Mouse (Mus musculus) myocyte (in vitro differentiated cells): ENCODE data around the gene 1700013G24Rik. TPM values are rescaled to one million over a fixed set of nuclear protein-coding genes. Genes with fewer than 3 reads are reported as not detected.

Experiments
- H3K27me3 ChIP-seq: one replicate; pipeline ENCODE4 v1.6.1; 2011; ENCODE audit not compliant: control insufficient read depth, insufficient read depth, insufficient read length
- H3K36me3 ChIP-seq: one replicate; pipeline ENCODE4 v1.6.1; 2011; ENCODE audit not compliant: control insufficient read depth, insufficient read depth
- H3K4me2 ChIP-seq: one replicate; pipeline ENCODE4 v1.6.1; 2011; ENCODE audit warnings: low read depth, control low read depth
- H3K4me3 ChIP-seq: one replicate; pipeline ENCODE4 v1.5.1; 2011; ENCODE audit warnings: mild to moderate bottlenecking, control low read depth, moderate library complexity
- H3K79me2 ChIP-seq: one replicate; pipeline ENCODE4 v1.6.1; 2011; ENCODE audit not compliant: control insufficient read depth, insufficient read depth
- H3ac ChIP-seq: one replicate; pipeline ENCODE4 v1.6.1; 2011; ENCODE audit not compliant: control insufficient read depth, insufficient read length
- CEBPB ChIP-seq: IDR thresholded peaks from 2 replicates; pipeline ENCODE4 v1.6.1; 2011; ENCODE audit warnings: mild to moderate bottlenecking, moderate library complexity; ENCODE audit not compliant: poor library complexity, insufficient read depth, severe bottlenecking
- E2F4 ChIP-seq: IDR thresholded peaks from one replicate; pipeline ENCODE4 v1.6.1; 2011; ENCODE audit warnings: mild to moderate bottlenecking, control low read depth, moderate library complexity; ENCODE audit not compliant: insufficient read depth
- MAX ChIP-seq: IDR thresholded peaks from one replicate; pipeline ENCODE4 v1.6.1; 2011; ENCODE audit warnings: low read depth, mild to moderate bottlenecking, control low read depth
- MYOD1 ChIP-seq, 3 experiments: IDR thresholded peaks; one replicate each; pipeline ENCODE4 v1.6.1; 2011; ENCODE audit warnings: control low read depth in 2 of 3, low read depth in 2 of 3, mild to moderate bottlenecking in 2 of 3, moderate library complexity in 1 of 3; ENCODE audit not compliant: insufficient read length in 2 of 3, control insufficient read depth in 1 of 3
- MYOG ChIP-seq, 3 experiments: IDR thresholded peaks; one replicate each; pipeline ENCODE4 v1.6.1; 2011; ENCODE audit warnings: control low read depth in 2 of 3, low read depth in 2 of 3, mild to moderate bottlenecking in 2 of 3; ENCODE audit not compliant: insufficient read length in 2 of 3, control insufficient read depth in 1 of 3, insufficient read depth in 1 of 3
- POLR2A ChIP-seq: IDR thresholded peaks from one replicate; pipeline ENCODE4 v1.6.1; 2011; ENCODE audit warnings: low read depth, mild to moderate bottlenecking, control low read depth, moderate library complexity; ENCODE audit not compliant: insufficient read length
- POLR2AphosphoS2 ChIP-seq: IDR thresholded peaks from one replicate; pipeline ENCODE4 v1.6.1; 2011; ENCODE audit warnings: low read depth, control low read depth; ENCODE audit not compliant: insufficient read length
- REST ChIP-seq: IDR thresholded peaks from one replicate; pipeline ENCODE4 v1.6.1; 2011; ENCODE audit warnings: mild to moderate bottlenecking, control low read depth, moderate library complexity; ENCODE audit not compliant: insufficient read depth, insufficient read length
- SRF ChIP-seq: IDR thresholded peaks from one replicate; pipeline ENCODE4 v1.6.1; 2011; ENCODE audit warnings: low read depth; ENCODE audit not compliant: control insufficient read depth, insufficient read length
- TCF12 ChIP-seq: IDR thresholded peaks from one replicate; pipeline ENCODE4 v1.6.1; 2011; ENCODE audit warnings: mild to moderate bottlenecking, control low read depth; ENCODE audit not compliant: poor library complexity, insufficient read depth, severe bottlenecking
- TCF3 ChIP-seq: IDR thresholded peaks from one replicate; pipeline ENCODE4 v1.6.1; 2011; ENCODE audit warnings: low read depth, control low read depth; ENCODE audit not compliant: insufficient read length
- USF1 ChIP-seq: IDR thresholded peaks from one replicate; pipeline ENCODE4 v1.6.1; 2011; ENCODE audit warnings: low read depth, mild to moderate bottlenecking, control low read depth, moderate library complexity
- polyA plus RNA-seq: library from polyadenylated mRNA; unstranded; fragments of >200 nt; fragmentation: generic; extraction: Trizol; gene quantifications from one replicate; pipeline ENCODE4 v1.2.1, GENCODE M21; 2012; ENCODE audit warnings: missing spikeins

Gene 1700013G24Rik
- polyA plus RNA-seq, 1 experiment = 0.55 TPM

DNA sequence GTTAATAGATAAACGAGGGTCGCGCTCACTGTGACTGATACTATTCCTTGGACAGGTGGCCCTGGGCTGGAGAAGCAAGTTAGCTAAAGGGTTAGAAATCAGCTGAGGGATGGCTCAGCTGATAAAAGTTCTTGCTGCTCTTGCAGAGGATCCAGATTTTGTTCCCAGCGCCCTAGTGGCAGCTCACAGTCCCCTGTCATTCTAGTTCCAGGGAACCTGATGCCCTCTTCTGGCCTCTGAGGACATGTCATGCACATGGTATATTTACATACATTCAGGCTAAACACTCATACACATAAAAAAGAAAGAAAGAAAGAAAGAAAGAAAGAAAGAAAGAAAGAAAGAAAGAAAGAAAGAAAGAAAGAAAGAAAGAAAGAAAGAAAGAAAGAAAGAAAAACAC lies 11.8 kb upstream of the 1700013G24Rik start:
- no peaks in the 10 kb centered on the region for H3K79me2 ChIP-seq
- H3K4me3 ChIP-seq = no peak overlapping the region
- H3K27me3 ChIP-seq = no peaks in the 10 kb centered on the region
- no peak overlapping the region for H3ac ChIP-seq
- no peak overlapping the region for H3K4me2 ChIP-seq
- no peaks in the 10 kb centered on the region for H3K36me3 ChIP-seq
- TF ChIP-seq MYOD1 (IDR thresholded peaks at IDR 0.05; ENCODE audit: control insufficient read depth in 1 of 3, insufficient read length in 2 of 3, low read depth in 2 of 3) (no peak), SRF (no peak), CEBPB (no peak), TCF3 (no peak), E2F4 (no peak), MAX (no peak), POLR2A (no peak), MYOG (IDR thresholded peaks at IDR 0.05; ENCODE audit: control insufficient read depth in 1 of 3, insufficient read depth in 1 of 3, insufficient read length in 2 of 3, low read depth in 2 of 3) (no peak), POLR2AphosphoS2 (no peak), TCF12 (no peak), REST (no peak), USF1 (no peak)

DNA sequence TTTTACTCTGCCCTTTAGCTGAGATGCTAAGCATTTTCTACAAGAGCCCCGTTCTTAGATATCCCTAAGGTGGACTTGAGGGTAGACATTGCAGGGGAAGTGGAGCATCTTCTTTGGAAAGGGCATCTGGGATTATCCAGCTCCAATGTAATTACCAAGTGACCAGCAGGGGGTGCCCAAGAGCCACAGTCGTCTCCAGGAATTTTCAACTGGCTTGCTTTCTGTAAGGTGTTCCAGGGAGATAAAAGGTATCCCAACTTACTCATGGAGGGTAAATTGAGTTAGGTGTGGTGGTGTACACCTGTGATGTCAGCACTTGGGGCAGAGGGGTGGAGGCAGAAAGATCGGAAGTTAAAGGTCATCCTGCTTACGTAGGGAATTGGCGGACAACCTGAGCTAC lies 9.5 kb upstream of the 1700013G24Rik start:
- no peak overlapping the region for H3ac ChIP-seq
- no peak overlapping the region for H3K4me3 ChIP-seq
- H3K4me2 ChIP-seq = no peak overlapping the region
- H3K27me3 ChIP-seq = no peaks in the 10 kb centered on the region
- H3K79me2 ChIP-seq = no peaks in the 10 kb centered on the region
- no peaks in the 10 kb centered on the region for H3K36me3 ChIP-seq
- TF ChIP-seq POLR2A (no peak), MAX (no peak), MYOG (IDR thresholded peaks at IDR 0.05; ENCODE audit: control insufficient read depth in 1 of 3, insufficient read depth in 1 of 3, insufficient read length in 2 of 3, low read depth in 2 of 3) (no peak), REST (no peak), CEBPB (no peak), USF1 (no peak), MYOD1 (IDR thresholded peaks at IDR 0.05; ENCODE audit: control insufficient read depth in 1 of 3, insufficient read length in 2 of 3, low read depth in 2 of 3) (no peak)

DNA sequence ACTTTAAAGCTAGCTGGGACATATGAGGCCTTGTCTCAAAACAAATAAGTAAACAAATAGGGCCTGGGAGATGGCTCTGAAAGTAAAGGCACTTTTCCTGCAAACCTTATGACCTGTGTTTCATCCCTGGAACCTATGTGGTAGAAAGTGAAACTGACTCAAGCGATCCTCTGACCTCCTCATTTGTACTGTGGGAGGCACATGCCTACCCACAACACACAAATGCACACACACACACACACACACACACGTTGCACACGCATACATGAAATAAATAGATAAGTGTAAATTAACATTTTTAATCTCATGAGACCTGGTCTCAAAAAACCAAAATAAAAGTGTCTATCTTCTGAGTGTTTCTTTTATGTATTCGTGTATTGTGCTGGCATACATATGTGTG lies 7.2 kb upstream of the 1700013G24Rik start:
- Histone ChIP-seq H3ac (no peak overlapping the region), H3K79me2 (no peaks in the 10 kb centered on the region), H3K36me3 (no peaks in the 10 kb centered on the region), H3K27me3 (no peaks in the 10 kb centered on the region), H3K4me3 (no peak overlapping the region), H3K4me2 (no peak overlapping the region)
- TF ChIP-seq E2F4 (no peak), MAX (no peak), USF1 (no peak), POLR2A (no peak), REST (no peak), TCF12 (no peak), MYOD1 (IDR thresholded peaks at IDR 0.05; ENCODE audit: control insufficient read depth in 1 of 3, insufficient read length in 2 of 3, low read depth in 2 of 3) (no peak)

DNA sequence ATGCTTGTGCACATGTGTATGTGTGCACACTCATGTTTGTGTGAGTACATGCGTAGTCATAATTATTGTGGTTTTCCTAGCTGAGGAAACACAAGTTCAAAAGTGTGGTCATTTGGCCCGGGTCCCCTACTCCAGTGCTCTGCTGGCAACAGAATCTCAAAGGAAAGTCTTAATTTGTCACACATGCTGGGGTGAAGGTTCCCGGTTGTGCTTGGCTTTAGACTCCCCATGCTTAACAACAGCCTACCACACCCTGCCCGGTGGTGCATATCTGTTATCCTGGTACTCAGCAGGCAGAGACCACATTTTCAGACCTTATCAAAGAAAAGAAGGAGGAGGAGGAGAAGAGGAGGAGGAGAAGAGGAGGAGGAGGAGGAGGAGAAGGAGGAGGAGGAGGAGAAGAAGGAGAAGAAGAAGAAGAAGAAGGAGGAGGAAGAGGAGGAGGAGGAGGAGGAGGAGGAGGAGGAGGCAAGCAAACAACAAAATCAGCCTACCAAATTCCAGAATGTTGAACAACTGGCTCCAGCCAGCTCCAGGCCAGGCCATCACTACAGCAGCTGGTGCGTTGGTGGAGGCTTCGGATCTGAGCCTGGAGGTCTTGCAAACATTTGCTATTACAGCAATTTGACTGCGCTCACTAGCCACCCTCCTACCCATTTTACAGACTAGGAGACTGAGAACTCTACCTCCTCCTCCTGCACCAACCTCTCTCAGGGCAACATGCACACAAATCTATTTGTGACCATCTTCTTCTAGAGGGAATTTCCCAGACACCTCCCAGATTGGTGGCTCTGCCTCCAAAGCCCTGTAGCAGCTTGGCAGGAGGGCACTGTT lies 5.5 kb upstream of the 1700013G24Rik start:
- no peaks in the 10 kb centered on the region for H3K36me3 ChIP-seq
- no peak overlapping the region for H3K4me3 ChIP-seq
- no peak overlapping the region for H3ac ChIP-seq
- no peak for TF ChIP-seq REST
- TF ChIP-seq E2F4 = no peak
- no peak for TF ChIP-seq MAX
- peak; percentile 39 for TF ChIP-seq TCF12
- TF ChIP-seq MYOD1 (IDR thresholded peaks at IDR 0.05; ENCODE audit: control insufficient read depth in 1 of 3, insufficient read length in 2 of 3, low read depth in 2 of 3) = peak in 2 of 3 experiments; percentile 88 to 92
- TF ChIP-seq USF1 = no peak
- peak; percentile 22 to 90 (median 73) for TF ChIP-seq MYOG (IDR thresholded peaks at IDR 0.05; ENCODE audit: control insufficient read depth in 1 of 3, insufficient read depth in 1 of 3, insufficient read length in 2 of 3, low read depth in 2 of 3)
- peak overlapping the region; percentile 86 for H3K4me2 ChIP-seq
- H3K79me2 ChIP-seq = no peaks in the 10 kb centered on the region
- H3K27me3 ChIP-seq = no peaks in the 10 kb centered on the region

DNA sequence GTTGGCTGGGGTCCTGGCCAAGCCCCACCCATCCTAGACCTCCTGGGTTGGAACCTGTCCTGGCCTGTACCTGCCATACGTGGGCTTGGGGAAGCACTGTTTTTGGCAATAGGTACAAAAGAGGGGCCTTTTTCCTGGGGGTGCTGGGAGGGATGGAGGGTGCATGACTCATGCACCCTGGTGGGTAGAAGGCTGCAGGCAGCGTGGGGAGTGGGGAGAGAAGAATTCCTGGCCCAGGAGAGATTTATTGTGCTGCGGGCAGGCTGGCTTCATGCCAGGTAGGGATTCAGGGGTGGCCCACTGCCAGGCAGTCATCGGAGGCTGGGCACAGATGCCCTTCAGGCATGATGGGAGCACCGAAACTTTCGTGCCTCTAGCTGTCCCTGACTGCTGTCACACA lies 4.9 kb upstream of the 1700013G24Rik start:
- Histone ChIP-seq H3K4me3 (no peak overlapping the region), H3K4me2 (peak overlapping the region; percentile 86), H3K27me3 (no peaks in the 10 kb centered on the region)

More for the DNA sequence above, 4.9 kb upstream of the 1700013G24Rik start:
- no peaks in the 10 kb centered on the region for H3K36me3 ChIP-seq
- TF ChIP-seq TCF3 = peak; percentile 26
- no peak for TF ChIP-seq TCF12
- TF ChIP-seq MYOG (IDR thresholded peaks at IDR 0.05; ENCODE audit: control insufficient read depth in 1 of 3, insufficient read depth in 1 of 3, insufficient read length in 2 of 3, low read depth in 2 of 3) = peak in 2 of 3 experiments; percentile 67 to 75
- TF ChIP-seq REST = no peak
- TF ChIP-seq POLR2AphosphoS2 = peak; percentile 35
- TF ChIP-seq MYOD1 (IDR thresholded peaks at IDR 0.05; ENCODE audit: control insufficient read depth in 1 of 3, insufficient read length in 2 of 3, low read depth in 2 of 3) = peak in 2 of 3 experiments; percentile 38 to 71
- no peak for TF ChIP-seq E2F4
- TF ChIP-seq POLR2A = peak; percentile 43
- no peak for TF ChIP-seq USF1
- no peak for TF ChIP-seq MAX
- TF ChIP-seq CEBPB = no peak
- TF ChIP-seq SRF = no peak
- no peaks in the 10 kb centered on the region for H3K79me2 ChIP-seq
- H3ac ChIP-seq = no peak overlapping the region
